Mouse (Mus musculus) sigmoid colon, adult 10 weeks (tissue): ENCODE results near the gene AU022252. TPM values are rescaled to one million over a fixed set of nuclear protein-coding genes. Genes with fewer than 3 reads are reported as not detected.

ENCODE experiments used
- polyA plus RNA-seq: library from polyadenylated mRNA; stranded (reverse); fragments of 350-450 nt; fragmentation: Illumina TruSeq; extraction: RNeasy Lipid Tissue Mini Kit (QIAGEN cat#74804); gene quantifications from one replicate; pipeline ENCODE4 v1.2.3, GENCODE M21; 2014; ENCODE audit warnings: low read depth, low replicate concordance

The AU022252 gene
- polyA plus RNA-seq = 7.1 TPM

GRCm38 (mm10) chr4:119232410-119233255 is at the start of gene AU022252, which contains the start of gene P3h1:
Gene AU022252 (minus strand): TSS chr4:119232712.
Gene P3h1 (plus strand): TSS chr4:119232915.

GRCm38 (mm10) chr4:119255351-119255750 is 22.8 kb upstream of the AU022252 start, which contains the start of gene Cldn19:
Gene Cldn19 (plus strand): TSS chr4:119255414.

GRCm38 (mm10) chr4:119218169-119218568 is 14.3 kb downstream of the AU022252 start, which contains the start of gene Tmem269:
Gene Tmem269 (minus strand): TSS chr4:119218217.

GRCm38 (mm10) chr4:119194909-119195581 is 37.5 kb downstream of the AU022252 start, which contains the start of gene Svbp:
Gene Svbp (plus strand): TSS chr4:119195306.

GRCm38 (mm10) chr4:119189864-119190263 is 42.6 kb downstream of the AU022252 start, which contains the start of gene Ermap:
Gene Ermap (minus strand): TSS chr4:119190011.

GRCm38 (mm10) chr4:119173851-119174453 is 58.6 kb downstream of the AU022252 start, which contains the start of gene Zfp691:
Gene Zfp691 (minus strand): TSS chr4:119174195.

Other genes with a start within 250 kb of the AU022252 start
- gene Slc2a1, start 124.0 kb downstream of the AU022252 start, polyA plus RNA-seq = 14.5 TPM
- gene Zfp691, start 58.5 kb downstream of the AU022252 start, polyA plus RNA-seq = 0.73 TPM
- gene Ermap, start 42.7 kb downstream of the AU022252 start, polyA plus RNA-seq = 0.32 TPM
- 13.9 TPM for gene Svbp, start 37.4 kb downstream of the AU022252 start, polyA plus RNA-seq
- not detected for gene Tmem269, start 14.5 kb downstream of the AU022252 start, polyA plus RNA-seq
- gene P3h1, start 203 bp upstream of the AU022252 start, polyA plus RNA-seq = 7.9 TPM
- not detected for gene Cldn19, start 22.7 kb upstream of the AU022252 start, polyA plus RNA-seq
- gene Ybx1, start 61.9 kb upstream of the AU022252 start, polyA plus RNA-seq = 625 TPM
- 31.6 TPM for gene Ppih, start 87.8 kb upstream of the AU022252 start, polyA plus RNA-seq
- gene Ccdc30, start 182.8 kb upstream of the AU022252 start, polyA plus RNA-seq = not detected
- 31.7 TPM for gene Ppcs, start 189.7 kb upstream of the AU022252 start, polyA plus RNA-seq
- not detected for gene Zmynd12, start 190.1 kb upstream of the AU022252 start, polyA plus RNA-seq